Mouse (Mus musculus) liver, embryonic 14.5 days (tissue): ENCODE measurements at regions not wholly inside any gene's neighbourhood (a gene's known extent, or its start where the extent isn't known, plus 50 kb on each side); places are given as distances from the start of the nearest gene placed in this dataset.

ENCODE experiments used
- CTCF ChIP-seq: IDR thresholded peaks from 2 replicates; pipeline ENCODE4 v1.5.1; 2016; ENCODE audit warnings: antibody characterized with exemption, low read depth, control low read depth
- EP300 ChIP-seq: IDR thresholded peaks from 2 replicates; pipeline ENCODE4 v1.6.1; 2016; ENCODE audit warnings: antibody characterized with exemption, low read depth

GRCm38 (mm10) chr7:34462069-34462468, 69.0 kb upstream of the Lsm14a start:
- TF ChIP-seq CTCF, result peak; percentile 58
- TF ChIP-seq EP300, result no peak
